Mouse (Mus musculus) forebrain, embryonic 16.5 days (tissue): Measurements from ENCODE around the gene Spata1. TPM values are rescaled to one million over a fixed set of nuclear protein-coding genes. Genes with fewer than 3 reads are reported as not detected.

Source experiments
- ATAC-seq: fragments of 200-750 bp; cut with Nextera tagmentation; 2 replicates; pipeline ENCODE4 v1.8.0; 2017; ENCODE audit warnings: mild to moderate bottlenecking, moderate library complexity
- H3K27ac ChIP-seq: fragments of 300-500 bp; sonication (generic); 2 replicates; pipeline ENCODE4 v1.5.1; 2014; ENCODE audit warnings: low read length, control low read depth
- H3K27me3 ChIP-seq: fragments of 300-500 bp; sonication (generic); replicated peaks from 2 replicates; pipeline ENCODE4 v1.6.1; 2014; ENCODE audit warnings: low read length; ENCODE audit not compliant: control insufficient read depth, insufficient read depth
- H3K36me3 ChIP-seq: fragments of 300-500 bp; sonication (generic); 2 replicates; pipeline ENCODE4 v1.6.1; 2014; ENCODE audit not compliant: control insufficient read depth, insufficient read depth
- H3K4me1 ChIP-seq: fragments of 300-500 bp; sonication (generic); replicated peaks from 2 replicates; pipeline ENCODE4 v1.6.1; 2014; ENCODE audit warnings: low read length; ENCODE audit not compliant: control insufficient read depth, insufficient read depth
- H3K4me2 ChIP-seq: fragments of 300-500 bp; sonication (generic); 2 replicates; pipeline ENCODE4 v1.6.1; 2014; ENCODE audit warnings: mild to moderate bottlenecking, low read length, control low read depth
- H3K4me3 ChIP-seq: fragments of 300-500 bp; sonication (generic); replicated peaks from 2 replicates; pipeline ENCODE4 v1.5.1; 2014; ENCODE audit warnings: mild to moderate bottlenecking, low read length, control low read depth
- H3K9ac ChIP-seq: fragments of 300-500 bp; sonication (generic); replicated peaks from 2 replicates; pipeline ENCODE4 v1.6.1; 2014; ENCODE audit warnings: low read depth, low read length, control low read depth
- H3K9me3 ChIP-seq: fragments of 300-500 bp; sonication (generic); 2 replicates; pipeline ENCODE4 v1.6.1; 2016; ENCODE audit warnings: low read length; ENCODE audit not compliant: control insufficient read depth
- WGBS: fragments of 180-500 bp; shearing (Covaris S2); extraction: QIAGEN DNeasy Blood & Tissue Kit; methylation state at CpG from one replicate; pipeline ENCODE4 v1.1.7; 2014; 5-methylcytosine and 5-hydroxymethylcytosine counted together
- polyA plus RNA-seq: library from polyadenylated mRNA; unstranded; fragments of >200 nt; fragmentation: Nextera tagmentation; extraction: Ambion mirVana; gene quantifications from 2 replicates; pipeline ENCODE4 v1.2.1, GENCODE M21; 2015

The Spata1 gene
- polyA plus RNA-seq, 1 experiment from 2014 or later: 7.4 TPM

DNA sequence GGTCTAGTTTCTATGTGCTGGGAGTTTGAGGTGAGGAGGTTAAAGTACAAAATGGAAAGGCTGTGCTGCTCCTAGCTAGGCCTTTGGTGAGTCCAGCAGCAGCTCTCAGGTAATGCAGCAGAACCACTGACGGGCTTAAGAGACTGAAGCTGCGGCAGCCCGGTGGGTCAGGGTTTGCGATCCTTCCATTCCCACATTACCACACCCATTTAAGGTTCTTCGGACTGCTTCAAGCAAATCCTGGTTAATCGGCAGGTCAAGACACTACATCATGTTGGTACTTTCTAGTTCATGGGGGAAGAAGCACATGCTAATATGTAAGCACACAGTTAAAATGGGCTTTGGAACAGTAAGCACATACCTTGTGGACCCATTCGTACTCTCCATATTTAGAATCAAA, 7.2 kb upstream of the Spata1 start:
- peaks cover 5% of the 10 kb centered on the region for H3K4me1 ChIP-seq
- 96% methylated on average over 7 of the region's 7 CpGs for whole genome bisulfite sequencing
- H3K4me3 ChIP-seq: no peak overlapping the region
- no peak overlapping the region for H3K27ac ChIP-seq
- peaks cover 42% of the 10 kb centered on the region for H3K36me3 ChIP-seq
- H3K9ac ChIP-seq: no peak overlapping the region
- ATAC-seq: no peak
- H3K4me2 ChIP-seq: no peak overlapping the region
- H3K9me3 ChIP-seq: no peaks in the 10 kb centered on the region
- no peaks in the 10 kb centered on the region for H3K27me3 ChIP-seq

DNA sequence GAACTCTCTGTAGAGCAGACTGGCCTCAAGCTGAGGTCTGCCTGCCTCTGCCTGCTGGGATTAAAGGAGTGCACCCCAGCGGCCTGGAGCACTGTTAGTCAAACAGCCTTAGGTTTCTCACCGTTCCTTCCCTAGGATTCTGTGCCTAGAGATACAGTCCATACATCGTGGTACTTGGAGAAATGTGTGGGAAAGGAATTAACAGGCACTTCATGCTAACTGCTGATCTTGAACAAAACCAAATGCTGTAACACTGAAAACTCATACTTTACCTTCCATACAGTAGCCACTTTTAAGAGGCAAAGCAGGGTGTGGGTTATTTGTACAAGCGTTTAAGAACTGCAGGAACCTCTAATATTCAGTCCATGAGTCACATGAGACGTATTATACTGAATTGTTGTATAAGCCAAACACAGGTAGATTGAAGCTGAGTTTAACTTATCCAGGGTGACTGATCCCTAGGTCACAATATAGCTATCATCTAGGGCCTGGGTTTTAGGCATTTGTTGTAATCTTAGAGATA, 2.1 kb upstream of the Spata1 start:
- Histone ChIP-seq H3K4me2 (peak overlapping the region; percentile 73), H3K9ac (no peak overlapping the region), H3K4me3 (no peak overlapping the region; the same call in 1 of the 2 replicates), H3K36me3 (peaks cover 19% of the 10 kb centered on the region), H3K4me1 (peaks cover 18% of the 10 kb centered on the region), H3K27me3 (no peaks in the 10 kb centered on the region), H3K27ac (no peak overlapping the region), H3K9me3 (no peaks in the 10 kb centered on the region)
- ATAC-seq: no peak
- 58% methylated on average over 5 of the region's 5 CpGs for WGBS

DNA sequence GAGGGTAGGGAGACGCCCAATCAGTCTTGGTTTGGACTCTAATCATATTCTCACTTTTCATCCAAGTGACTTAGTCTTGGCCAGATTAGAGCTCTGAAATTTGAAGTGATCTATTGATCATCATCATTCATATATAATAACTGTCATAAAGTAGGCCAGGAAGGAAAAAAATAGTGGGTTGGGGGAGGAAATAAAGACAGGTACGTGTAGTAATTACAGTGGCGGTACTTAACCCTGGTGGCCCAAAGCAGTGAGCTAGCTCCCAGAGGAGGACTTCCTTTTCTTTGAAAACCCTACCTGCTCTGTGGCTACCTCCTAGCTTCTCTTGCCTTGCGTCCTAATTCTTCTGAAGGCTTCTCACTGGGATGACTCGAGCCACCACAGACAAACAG, 1.3 kb upstream of the Spata1 start:
- Histone ChIP-seq H3K27ac (no peak overlapping the region), H3K4me2 (peak overlapping the region; percentile 73), H3K36me3 (peaks cover 12% of the 10 kb centered on the region), H3K4me1 (peaks cover 18% of the 10 kb centered on the region), H3K27me3 (no peaks in the 10 kb centered on the region), H3K9ac (peak overlapping the region; percentile 78), H3K4me3 (peak overlapping the region; percentile 83), H3K9me3 (no peaks in the 10 kb centered on the region)
- no peak for ATAC-seq
- WGBS: 6% methylated on average over 5 of the region's 5 CpGs

DNA sequence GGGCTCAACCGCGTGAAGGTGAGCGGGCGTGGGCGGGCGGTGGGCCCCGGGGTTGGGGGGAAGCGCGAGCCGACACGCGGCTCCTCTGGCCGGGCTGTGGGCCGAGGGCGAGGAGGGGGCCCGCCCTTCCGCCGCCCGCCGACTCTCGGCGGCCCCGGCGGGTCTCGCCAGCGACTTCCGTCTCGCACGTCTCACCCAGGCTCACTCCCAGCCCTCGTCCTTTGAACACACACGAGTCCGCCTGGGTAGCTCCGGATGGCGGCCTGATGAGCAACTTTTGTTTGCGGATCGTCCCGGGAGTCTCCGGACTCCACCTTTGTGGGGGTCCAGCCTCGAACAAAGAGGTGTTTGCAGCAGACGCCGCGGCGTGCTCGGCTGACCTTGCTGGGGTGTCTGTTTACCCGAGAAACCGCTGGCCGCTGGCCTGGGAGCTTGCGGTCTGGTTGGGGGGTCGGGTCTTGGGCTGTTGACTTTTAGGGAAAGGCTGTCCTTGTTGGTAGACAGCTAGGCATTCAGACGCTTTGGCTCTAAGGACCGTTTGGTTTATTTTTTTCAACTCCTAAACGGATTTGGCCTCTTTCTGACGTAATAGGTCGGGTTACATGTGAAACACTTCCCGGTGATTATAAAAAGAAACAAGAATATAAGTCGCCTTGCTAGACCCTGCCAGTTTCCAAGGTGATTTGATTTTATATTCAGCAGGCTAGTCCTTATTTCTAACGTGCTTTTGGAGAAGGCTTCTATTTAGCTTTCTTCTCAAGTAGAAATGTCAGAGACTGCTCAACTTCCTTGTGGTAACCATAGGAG, 653 bp upstream of the Spata1 start:
- peak; percentile 71 for ATAC-seq
- under 1% methylated on average over 57 of the region's 57 CpGs for WGBS
- Histone ChIP-seq H3K27ac (peak overlapping the region; percentile 48), H3K4me2 (peak overlapping the region; percentile 73), H3K4me3 (peak overlapping the region; percentile 83), H3K9me3 (no peaks in the 10 kb centered on the region), H3K36me3 (peaks cover 8% of the 10 kb centered on the region), H3K9ac (peak overlapping the region; percentile 78), H3K4me1 (peaks cover 18% of the 10 kb centered on the region), H3K27me3 (no peaks in the 10 kb centered on the region)

DNA sequence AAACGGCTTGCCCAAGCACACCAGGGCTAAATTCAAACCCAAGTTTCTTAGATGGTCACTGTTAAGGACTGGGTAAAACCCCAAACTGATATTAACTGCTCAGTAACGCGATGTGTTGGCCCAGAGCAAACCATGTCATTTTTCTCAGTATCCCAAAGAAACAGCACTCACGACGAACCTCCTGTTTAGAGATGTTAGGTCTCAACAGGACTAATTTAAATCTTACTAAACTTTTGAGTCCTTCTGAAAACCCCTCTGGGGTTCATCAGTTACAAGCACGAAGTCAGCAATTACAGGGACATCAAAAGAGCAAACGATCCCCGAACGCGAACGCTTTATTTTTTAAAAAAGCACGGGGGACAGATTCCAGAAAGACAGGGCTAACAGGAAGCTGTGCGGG, 564 bp downstream of the Spata1 start:
- Histone ChIP-seq H3K4me2 (peak overlapping the region; percentile 73), H3K36me3 (peaks cover 5% of the 10 kb centered on the region), H3K27me3 (no peaks in the 10 kb centered on the region), H3K4me3 (peak overlapping the region; percentile 83), H3K27ac (no peak overlapping the region), H3K9me3 (no peaks in the 10 kb centered on the region), H3K9ac (peak overlapping the region; percentile 78), H3K4me1 (peaks cover 18% of the 10 kb centered on the region)
- WGBS: 8% methylated on average over 13 of the region's 13 CpGs
- ATAC-seq: no peak

DNA sequence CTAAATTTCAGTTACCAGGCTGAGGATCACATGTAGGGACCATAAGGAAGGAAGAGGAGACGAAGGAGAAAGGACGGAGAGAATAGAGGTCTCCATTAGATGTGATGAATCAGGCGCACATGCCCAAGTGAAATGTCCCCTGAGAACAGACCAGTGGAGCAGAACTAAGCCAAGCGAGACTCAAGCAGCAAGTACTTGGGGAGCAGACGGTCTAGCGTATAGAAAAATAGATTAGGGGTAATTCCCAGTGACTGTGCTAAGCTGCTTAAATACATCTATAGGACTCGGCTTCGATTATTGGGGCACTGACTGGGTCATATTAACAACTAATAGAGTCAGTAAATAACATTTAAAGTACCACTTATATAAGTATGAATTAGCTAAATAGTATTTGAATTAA, 4.6 kb downstream of the Spata1 start:
- Histone ChIP-seq H3K4me1 (no peaks in the 10 kb centered on the region), H3K9me3 (no peaks in the 10 kb centered on the region), H3K4me3 (no peak overlapping the region), H3K4me2 (no peak overlapping the region), H3K27ac (no peak overlapping the region), H3K36me3 (no peaks in the 10 kb centered on the region), H3K9ac (no peak overlapping the region), H3K27me3 (no peaks in the 10 kb centered on the region)
- no peak for ATAC-seq
- WGBS: 37% methylated on average over 8 of the region's 8 CpGs

DNA sequence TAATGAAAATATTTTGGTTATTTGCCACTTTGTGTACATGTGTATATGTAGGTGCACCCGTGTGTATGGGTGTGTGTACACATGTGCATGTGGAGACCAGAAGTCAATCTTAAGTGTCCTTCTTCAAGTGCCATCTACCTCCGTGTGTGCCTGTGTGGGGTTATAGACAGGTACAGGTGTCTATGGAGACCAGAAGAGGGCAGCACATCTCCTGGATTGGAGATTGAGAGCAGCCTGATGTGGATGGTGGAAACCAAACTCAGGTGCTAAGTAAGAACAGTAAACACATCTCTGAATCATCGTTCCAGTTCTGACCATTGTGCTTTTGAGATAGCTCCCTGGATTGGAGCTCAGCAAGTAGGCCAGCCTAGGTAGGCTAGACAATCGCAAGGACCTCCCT, 13.1 kb downstream of the Spata1 start:
- no peak for ATAC-seq
- 86% methylated on average over 4 of the region's 4 CpGs for WGBS
- Histone ChIP-seq H3K9ac (no peak overlapping the region), H3K4me2 (no peak overlapping the region), H3K4me1 (no peaks in the 10 kb centered on the region), H3K27ac (no peak overlapping the region), H3K36me3 (no peaks in the 10 kb centered on the region), H3K27me3 (no peaks in the 10 kb centered on the region), H3K4me3 (no peak overlapping the region), H3K9me3 (no peaks in the 10 kb centered on the region)

DNA sequence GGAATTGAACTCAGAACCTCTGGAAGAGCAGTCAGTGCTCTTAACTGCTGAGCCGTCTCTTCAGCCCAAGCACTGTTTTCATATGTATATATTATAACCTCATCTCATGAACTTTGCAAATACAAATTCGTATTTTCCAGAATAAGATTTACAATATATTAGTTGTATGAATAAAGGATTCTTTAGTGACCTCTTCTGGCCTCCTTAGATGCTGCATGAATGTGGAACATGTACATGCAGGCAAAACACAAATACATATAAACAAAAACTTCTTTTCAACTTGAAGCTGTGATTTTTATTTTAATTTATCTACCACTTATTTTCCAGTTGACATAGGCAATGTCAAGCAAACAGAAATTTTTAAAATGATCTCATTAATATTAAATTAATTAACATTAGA, 17.5 kb downstream of the Spata1 start:
- Histone ChIP-seq H3K4me1 (no peaks in the 10 kb centered on the region), H3K4me2 (no peak overlapping the region), H3K27ac (no peak overlapping the region), H3K9ac (no peak overlapping the region), H3K27me3 (no peaks in the 10 kb centered on the region), H3K4me3 (no peak overlapping the region), H3K9me3 (no peaks in the 10 kb centered on the region), H3K36me3 (no peaks in the 10 kb centered on the region)
- 72% methylated on average over 2 of the region's 2 CpGs for WGBS
- ATAC-seq: no peak

DNA sequence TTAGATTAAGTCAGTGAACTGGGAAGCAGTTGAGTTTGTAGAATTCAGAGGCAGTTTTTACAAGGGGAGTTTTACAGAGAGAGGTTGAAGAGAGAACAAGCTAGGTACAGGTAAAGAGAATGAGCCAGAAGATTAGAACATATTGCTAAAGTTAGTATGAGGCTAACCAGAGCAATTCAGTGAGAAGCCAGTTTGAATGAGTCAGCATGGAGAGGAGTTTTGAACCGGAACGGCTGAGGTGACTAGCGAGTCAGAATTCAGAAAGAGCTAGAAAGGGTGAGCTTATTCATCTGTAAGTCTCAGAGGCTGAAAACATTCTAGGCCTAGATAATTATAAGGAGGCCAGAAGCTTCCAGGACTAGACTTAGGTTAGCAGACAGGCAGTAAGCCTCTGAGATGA, 25.1 kb downstream of the Spata1 start:
- WGBS: 85% methylated on average over 3 of the region's 3 CpGs
- Histone ChIP-seq H3K27me3 (no peaks in the 10 kb centered on the region), H3K27ac (no peak overlapping the region), H3K36me3 (no peaks in the 10 kb centered on the region), H3K9me3 (no peaks in the 10 kb centered on the region), H3K4me1 (no peaks in the 10 kb centered on the region), H3K4me3 (no peak overlapping the region), H3K4me2 (no peak overlapping the region), H3K9ac (no peak overlapping the region)
- no peak for ATAC-seq
